In the genomic region with DNA sequence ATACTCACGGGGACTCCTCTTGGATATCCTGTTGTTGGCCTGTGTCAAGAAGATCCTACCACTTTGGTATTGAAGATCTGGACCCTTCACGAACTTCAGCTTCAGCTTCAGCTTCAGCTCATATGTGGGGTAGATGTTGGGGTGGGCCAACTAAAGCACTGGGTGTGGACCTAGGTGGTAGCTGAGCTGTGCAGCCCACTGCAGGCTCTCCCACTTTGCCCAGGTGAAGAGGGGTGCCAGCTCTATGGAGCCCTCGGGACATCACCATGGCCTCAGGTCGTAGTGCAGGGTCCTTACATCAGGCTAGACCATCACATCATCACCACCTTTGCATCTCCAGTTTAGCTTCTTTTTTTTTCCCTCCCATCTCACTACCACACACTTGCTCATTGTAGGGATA, we compare ENCODE assay signal across 23 mouse cellular contexts.
"Had no signal": no experiment of that assay in that cellular context is flagged by ENCODE, and none has a peak within 500 bp of the region (broad histone marks: within the 10 kb centered on the region; RNA-seq: fewer than 3 reads in every experiment).

No protein-coding gene starts in this region.

- DNase-seq: gastrocnemius, postnatal 14 days; gastrocnemius, postnatal 36 days; heart, adult 18-20 months; heart, postnatal 10 days; kidney, adult 11 months; kidney, adult 2 months; kidney, adult 9 months; kidney, postnatal 14 days; kidney, postnatal 36 days; layer of hippocampus, adult 9-11 months; layer of hippocampus, postnatal 36 days; left cerebral cortex, postnatal 4 days had no signal

- ATAC-seq: hindbrain, postnatal 0 days; intestine, embryonic 15.5 days; liver, embryonic 12.5 days had no signal

- H3K9me3 ChIP-seq: heart, embryonic 10.5 days; heart, embryonic 12.5 days; hindbrain, embryonic 13.5 days; hindbrain, embryonic 15.5 days; intestine, embryonic 15.5 days; kidney, embryonic 15.5 days; limb, embryonic 13.5 days; limb, embryonic 15.5 days; liver, embryonic 12.5 days had no signal

- H3K36me3 ChIP-seq: heart, embryonic 10.5 days; heart, embryonic 12.5 days; hindbrain, embryonic 13.5 days; hindbrain, embryonic 15.5 days; intestine, embryonic 15.5 days; kidney, embryonic 15.5 days; limb, embryonic 13.5 days; limb, embryonic 15.5 days; liver, embryonic 12.5 days had no signal

- H3K27me3 ChIP-seq: heart, embryonic 12.5 days; hindbrain, embryonic 13.5 days; hindbrain, embryonic 15.5 days; intestine, embryonic 15.5 days; kidney, embryonic 15.5 days; limb, embryonic 13.5 days; limb, embryonic 15.5 days; liver, embryonic 12.5 days had no signal

- H3K9ac ChIP-seq: heart, embryonic 12.5 days; hindbrain, embryonic 13.5 days; hindbrain, embryonic 15.5 days; intestine, embryonic 15.5 days; kidney, embryonic 15.5 days; limb, embryonic 13.5 days; limb, embryonic 15.5 days; liver, embryonic 12.5 days had no signal

- H3K4me3 ChIP-seq: heart, embryonic 10.5 days; heart, embryonic 12.5 days; hindbrain, embryonic 13.5 days; hindbrain, embryonic 15.5 days; intestine, embryonic 15.5 days; kidney, embryonic 15.5 days; limb, embryonic 13.5 days; limb, embryonic 15.5 days; liver, embryonic 12.5 days had no signal

- H3K27ac ChIP-seq: heart, embryonic 10.5 days; hindbrain, embryonic 13.5 days; hindbrain, embryonic 15.5 days; hindbrain, postnatal 0 days; kidney, embryonic 15.5 days; kidney, postnatal 0 days; limb, embryonic 13.5 days; limb, embryonic 15.5 days; liver, embryonic 12.5 days had no signal

- H3K4me1 ChIP-seq: heart, embryonic 10.5 days; heart, embryonic 12.5 days; hindbrain, embryonic 13.5 days; hindbrain, embryonic 15.5 days; limb, embryonic 13.5 days; limb, embryonic 15.5 days; liver, embryonic 12.5 days had no signal

- H3K4me2 ChIP-seq: heart, embryonic 12.5 days; hindbrain, embryonic 13.5 days; hindbrain, embryonic 15.5 days; intestine, embryonic 15.5 days; kidney, embryonic 15.5 days; limb, embryonic 13.5 days; limb, embryonic 15.5 days; liver, embryonic 12.5 days had no signal
